Mouse (Mus musculus) urinary bladder, postnatal 14 days (tissue): Measurements from ENCODE around the gene Hgfac.

Experiments used
- DNase-seq: peaks from one replicate; pipeline ENCODE4 v3.0.0; 2021; ENCODE audit warnings: low spot score

Hgfac gene

DNA sequence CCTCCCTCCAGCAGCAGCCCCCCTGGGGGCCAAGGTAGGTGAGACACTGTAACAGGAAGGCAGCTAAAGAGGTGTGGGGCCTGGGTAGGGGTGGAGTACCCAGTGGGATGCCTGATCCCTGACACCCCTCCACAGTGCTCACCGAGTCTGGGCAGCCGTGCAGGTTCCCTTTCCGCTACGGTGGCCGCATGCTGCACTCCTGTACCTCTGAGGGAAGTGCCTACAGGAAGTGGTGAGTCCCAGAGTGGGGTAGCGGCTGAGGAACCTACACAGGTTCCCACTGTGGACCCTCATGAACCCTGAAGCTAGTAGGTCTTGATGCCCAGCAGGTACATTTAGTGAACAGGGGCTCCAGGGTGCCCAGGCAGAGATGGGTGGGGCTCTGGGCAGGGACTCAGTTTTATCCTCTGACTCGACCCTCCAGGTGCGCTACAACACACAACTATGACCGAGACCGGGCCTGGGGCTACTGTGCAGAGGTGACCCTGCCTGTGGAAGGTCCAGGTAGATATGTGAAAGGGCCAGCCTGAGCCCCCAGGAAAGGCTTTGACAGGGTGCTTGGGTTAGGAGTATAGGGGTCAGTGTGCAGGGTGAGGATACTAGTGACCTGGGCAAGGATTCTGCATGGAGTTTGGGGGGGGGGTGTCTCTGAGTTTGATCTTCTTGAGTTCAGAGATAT lies 1.3 kb downstream of the Hgfac start:
- DNase-seq = no peak

DNA sequence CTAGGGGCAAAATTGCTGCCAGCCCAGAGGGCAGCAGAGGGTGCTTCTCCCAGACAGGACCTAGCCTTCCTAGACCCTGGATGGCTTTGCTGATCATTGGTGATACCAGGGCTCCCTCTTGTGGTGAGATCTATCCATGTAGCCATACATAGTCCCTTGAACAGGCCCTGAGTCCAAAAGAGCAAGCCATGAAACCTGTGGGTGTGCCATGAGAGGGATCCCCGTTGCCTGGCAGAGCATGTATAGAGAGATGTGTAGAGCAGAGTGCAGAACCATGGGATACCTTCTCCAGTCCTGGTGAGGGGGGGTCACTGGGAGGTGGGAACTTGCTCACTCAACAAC lies 1.8 kb downstream of the Hgfac start:
- peak; percentile 83 for DNase-seq

DNA sequence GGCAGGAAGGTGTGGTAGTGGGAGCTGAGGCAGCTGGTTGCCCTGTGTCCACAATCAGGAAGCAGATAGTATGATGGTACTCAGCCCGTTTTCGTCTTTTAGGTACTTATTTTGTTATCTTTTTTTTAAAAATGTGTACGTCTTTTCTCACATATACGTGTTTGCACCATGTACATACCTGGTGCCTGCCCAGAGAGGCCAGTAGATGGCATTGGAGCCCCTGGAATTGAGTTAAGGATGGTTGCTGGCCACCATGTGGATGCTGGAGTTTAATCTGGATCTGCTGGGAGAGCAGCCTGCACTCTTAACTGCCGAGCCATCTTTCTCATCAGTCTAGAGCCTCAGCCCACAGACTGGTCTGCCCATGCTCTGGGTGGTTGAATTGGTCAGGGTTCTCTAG lies 9.2 kb downstream of the Hgfac start:
- DNase-seq = no peak

DNA sequence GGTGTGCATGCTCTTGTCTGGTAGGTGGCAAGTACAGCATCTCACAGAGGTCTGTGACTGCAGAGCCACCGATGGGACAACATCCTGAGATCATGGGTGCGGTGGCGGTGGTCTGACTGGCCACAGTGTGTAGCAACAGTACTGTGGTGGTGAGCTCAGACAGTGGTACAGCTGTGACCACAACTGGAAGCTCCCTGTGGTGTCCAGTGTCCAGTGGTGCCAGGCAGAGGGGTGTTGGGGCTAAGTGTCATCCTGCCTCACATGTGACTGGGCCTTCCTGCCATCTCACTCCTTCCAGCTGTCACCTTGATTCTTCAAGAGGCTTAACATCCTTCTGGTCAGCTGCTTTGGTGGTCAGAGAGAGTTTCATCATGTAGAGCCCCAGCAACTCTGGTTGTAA lies 13.3 kb downstream of the Hgfac start:
- no peak for DNase-seq

DNA sequence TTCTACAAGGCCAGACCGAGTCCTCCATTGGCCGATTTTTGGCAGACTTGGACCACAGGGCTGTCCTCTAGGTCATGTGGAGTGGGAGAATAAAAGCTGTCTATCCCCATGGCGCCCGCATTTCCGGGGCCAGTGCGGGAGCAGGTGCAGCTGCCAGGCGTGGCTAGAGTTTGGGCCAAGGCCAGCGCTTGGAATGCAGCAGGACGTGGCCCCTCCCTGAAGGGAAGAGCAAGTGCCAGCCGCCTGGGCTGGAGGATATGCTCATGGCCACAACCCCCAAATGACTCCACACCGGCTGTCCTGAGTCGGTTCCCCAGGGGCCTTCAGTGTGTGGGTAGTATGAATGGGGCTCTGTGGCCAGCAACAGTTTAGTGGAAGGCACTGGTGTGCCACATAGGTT lies 13.8 kb downstream of the Hgfac start:
- DNase-seq = peak; percentile 55

DNA sequence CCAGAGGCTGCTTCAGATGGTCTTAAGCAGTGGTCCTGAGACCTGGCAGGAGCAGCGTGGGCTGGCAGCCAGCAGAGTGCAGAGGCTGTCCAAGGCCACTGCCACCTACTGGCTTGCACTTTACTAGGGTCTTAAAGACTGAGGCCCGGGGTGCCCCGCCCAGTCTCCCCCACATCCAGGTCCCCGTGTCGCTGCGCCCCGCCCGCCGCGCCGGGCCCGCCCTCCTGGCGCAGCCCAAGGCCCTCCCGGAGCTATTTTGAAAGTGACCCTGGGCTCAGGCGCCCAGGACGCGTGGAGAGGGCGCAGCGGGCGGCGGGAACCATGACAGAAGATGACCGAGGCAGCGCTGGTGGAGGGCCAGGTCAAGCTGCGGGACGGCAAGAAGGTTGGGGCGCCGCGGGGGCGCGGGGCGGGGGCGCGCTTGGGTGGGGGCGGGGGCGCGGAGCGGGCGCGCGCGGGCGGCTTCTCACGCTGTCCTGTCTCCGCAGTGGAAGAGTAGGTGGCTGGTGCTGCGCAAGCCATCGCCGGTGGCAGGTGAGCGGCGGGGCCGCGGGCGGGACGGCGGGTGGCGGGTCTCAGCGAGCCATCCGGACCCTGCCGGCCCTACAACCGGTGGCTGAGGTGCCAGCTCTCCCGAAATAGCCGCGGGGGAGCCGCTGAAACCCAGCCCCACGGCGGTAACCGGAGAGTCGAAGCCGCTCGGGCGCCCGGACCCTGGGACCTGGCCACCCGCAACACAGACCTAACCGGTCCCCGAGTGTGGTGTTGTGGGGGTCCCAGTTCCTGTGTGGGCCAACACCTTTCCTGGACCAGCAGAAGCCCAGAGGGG lies 15.5 kb downstream of the Hgfac start, which contains the start of gene Dok7:
TSS of gene Dok7 (plus strand) at position 163 of the 829 bp plus-strand sequence.
- peak; percentile 31 for DNase-seq

DNA sequence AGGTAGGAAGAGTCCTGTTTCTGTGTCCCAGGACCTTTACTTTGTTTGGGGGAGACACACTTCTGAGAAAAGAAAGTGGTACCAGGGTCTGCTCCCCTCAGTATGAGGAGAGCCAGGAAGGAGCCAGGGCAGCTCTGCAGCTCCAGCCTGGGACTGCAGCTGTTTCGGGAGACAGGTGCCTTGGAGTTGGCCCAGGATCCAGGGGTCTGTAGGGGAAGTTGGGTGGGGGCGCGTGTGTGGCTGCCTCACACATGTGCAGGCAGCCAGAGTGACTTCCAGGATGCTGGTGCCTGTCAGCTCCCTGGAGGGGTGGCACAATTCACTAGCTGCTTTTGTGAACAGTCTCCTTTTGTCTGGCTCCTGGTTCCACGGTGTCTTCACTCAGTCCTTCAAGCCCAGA lies 16.3 kb downstream of the Hgfac start:
- no peak for DNase-seq

DNA sequence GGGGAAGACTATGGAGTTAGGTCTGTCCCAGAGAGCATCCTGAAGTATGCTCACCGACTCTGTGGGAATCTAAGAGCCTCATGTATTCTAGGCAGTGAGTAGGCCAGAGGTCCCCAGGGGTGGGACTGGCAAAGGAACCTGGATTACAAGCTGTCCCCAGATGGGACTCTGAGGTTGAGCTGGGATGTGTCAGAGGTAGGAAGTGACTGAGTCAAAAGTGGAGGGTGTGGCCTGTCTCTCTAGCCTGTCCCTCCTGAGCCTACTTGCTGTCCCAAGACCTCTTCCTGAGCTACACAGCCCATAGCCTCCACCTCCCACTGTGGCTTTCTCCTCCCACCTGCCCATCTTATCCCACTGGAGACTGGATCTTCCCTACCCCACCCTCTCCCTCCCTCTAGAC lies 16.9 kb downstream of the Hgfac start:
- DNase-seq = no peak

DNA sequence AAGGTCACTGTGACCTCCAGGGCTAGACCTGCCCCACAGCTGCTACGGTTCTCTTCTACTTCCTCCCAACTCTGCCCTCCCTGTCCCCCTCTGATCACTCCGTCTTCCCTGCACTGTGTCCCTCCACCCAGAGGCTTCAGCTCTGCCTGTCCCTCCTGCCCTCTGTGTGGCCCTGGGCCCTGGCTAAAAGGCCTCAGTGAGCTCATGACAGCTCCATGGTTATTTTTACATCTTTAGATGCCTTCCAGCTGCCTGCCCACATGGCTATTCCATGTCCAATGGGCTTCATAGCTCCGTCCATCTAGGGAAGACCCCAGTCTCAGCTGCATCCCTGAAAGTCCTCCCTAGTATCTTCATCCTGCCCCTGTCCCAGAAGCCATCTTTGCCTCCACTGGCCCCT lies 18.8 kb downstream of the Hgfac start:
- DNase-seq = no peak

DNA sequence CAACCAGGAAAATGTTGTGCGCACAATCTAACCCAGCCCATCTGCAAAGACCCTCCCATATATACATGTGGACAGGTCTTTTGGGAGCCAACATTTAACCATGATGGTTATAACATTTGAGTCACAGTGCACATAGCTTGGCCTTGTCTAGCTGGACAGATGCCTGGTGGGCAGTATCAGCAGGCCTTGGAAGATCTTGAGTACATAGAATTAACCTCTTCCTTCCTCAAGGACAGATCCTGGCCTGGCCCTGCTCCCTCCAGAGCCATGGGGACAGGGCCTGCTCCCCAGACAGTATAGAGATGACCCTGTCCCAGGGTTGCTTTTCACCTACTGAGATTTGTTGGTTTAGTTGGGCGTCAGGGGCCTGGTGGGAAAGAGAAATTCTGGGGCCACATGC lies 28.5 kb downstream of the Hgfac start:
- DNase-seq = no peak

DNA sequence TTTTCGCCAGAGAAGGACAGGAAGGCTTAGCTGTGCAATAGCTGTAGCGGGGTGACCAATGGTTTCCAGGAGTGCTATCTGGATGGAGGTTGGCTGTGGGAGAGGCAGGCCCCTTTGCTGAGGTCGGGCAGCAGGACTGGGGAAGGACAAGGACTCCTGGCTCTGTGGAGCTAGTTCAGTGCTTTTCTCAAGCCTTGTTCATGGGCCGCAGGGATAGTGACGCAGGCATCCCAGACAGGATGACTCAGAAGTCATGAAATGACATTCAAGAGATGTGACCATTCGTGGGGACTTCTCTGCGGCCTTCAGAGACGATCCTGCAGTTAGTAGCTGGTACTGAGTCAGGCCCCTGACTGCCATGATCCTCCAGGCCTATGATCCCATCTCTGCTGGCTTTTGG lies 29.0 kb downstream of the Hgfac start:
- DNase-seq = no peak

DNA sequence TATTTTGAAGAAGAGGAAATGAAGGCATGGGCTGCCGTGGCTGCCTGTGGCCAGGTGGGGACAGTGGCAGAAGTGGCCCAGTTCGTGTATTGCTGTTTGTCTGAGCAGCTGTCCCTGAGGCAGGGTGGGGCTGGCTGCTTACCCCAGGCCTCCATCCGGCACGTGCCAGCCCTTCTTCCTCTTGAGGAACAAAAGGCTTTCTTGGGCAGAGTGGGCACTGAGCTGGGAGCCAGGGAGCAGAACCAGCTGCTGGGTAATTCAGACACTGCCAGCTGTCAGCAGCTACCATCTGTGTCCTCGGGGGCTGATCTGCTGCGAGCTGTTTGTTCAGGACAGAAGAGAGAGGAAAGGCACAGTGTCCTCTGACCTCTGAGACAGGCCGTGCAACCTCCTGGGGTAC lies 29.6 kb downstream of the Hgfac start:
- DNase-seq = no peak

DNA sequence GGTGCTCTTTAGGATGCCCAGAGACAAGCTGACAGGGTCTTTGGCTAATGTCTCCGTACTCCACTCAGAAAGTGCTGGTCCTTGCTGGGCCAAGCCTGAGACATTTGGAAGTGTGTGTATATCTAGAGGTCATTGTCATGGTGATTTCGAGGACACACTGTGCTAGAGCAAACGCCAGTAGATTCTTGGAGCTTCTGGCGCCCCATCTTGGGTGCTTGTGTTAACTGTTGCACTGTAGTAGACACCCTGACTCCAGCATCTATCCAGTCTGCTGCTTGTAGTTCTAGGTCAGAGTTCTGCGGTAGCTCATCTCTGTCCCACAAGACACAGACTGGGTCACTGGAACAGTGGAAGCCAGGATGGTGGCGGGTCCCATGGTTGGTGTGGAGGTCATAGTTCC lies 30.5 kb downstream of the Hgfac start:
- DNase-seq = no peak

DNA sequence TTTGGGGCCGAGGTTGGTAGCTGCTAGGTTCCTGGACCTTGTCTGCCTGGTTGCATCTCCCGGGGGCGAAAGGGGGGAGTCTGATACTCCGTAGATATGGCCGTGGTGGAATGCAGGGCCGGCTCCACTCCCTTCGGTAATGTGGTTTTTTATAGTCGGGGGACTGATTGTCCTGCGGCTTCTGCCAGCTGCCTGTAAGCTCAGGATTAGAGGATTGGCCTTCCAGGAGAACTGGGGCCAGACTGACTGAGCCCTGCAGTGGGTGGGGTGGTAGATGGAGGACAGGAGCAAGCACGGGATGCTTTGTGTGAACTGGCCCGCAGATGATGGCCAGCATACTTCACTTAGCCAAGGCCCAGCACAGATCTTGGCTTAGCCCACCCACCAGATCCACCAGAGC lies 31.9 kb downstream of the Hgfac start:
- no peak for DNase-seq

DNA sequence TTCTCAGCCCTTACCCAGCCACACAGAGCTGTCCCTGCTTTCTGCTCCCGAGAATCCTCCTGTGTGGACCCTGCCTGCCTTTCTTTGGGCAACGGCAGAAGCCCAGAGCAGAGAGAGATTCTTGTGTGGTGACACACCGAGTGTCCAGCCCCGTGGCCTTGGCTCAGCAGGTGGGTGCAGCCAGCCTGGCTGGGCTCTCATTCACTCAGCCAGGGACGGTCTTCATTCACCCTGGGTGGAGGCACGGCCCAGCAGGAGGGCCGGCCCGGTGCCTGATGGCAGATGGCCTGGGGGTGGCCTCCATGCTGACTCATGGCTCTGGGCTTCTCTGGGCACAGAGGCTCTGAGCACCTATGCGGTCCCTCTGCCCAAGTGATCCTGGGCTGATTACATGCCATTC lies 32.7 kb downstream of the Hgfac start:
- peak; percentile 47 for DNase-seq

DNA sequence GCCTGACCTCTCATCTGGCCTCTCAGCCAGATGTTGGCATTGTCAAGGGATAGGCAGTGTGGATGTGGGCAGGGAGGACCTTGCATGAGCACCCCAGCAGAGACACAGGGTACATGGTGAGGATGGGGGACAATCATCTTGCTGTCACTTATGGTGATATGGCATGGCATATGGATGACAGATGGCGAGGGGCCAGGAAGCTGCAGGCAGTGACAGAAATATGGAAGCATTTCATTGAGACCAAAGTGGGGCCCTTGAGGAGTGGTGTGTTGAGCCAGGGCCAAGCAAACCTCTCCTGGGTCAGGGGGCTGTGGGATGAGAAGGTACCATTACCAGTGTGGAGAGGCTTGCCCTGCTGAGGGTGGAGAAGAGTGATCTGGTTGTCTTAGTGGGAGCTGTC lies 35.1 kb downstream of the Hgfac start:
- DNase-seq = no peak

DNA sequence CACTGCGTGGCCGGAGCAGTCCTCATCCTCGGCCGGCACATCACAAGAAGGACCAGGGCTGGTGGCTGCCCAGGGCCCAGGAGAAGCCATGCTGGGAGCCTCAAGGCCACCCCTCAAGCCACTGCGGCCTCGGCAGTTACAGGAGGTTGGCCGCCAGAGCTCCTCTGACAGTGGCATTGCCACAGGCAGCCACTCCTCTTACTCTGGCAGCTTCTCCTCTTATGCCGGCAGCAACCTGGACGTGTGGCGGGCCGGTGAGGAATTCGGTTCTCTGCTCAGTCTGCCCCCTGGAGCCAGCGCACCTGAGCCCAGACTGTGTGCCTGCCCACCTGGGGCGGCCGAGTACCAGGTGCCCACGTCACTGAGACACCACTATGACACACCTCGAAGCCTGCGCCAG lies 37.8 kb downstream of the Hgfac start:
- no peak for DNase-seq

DNA sequence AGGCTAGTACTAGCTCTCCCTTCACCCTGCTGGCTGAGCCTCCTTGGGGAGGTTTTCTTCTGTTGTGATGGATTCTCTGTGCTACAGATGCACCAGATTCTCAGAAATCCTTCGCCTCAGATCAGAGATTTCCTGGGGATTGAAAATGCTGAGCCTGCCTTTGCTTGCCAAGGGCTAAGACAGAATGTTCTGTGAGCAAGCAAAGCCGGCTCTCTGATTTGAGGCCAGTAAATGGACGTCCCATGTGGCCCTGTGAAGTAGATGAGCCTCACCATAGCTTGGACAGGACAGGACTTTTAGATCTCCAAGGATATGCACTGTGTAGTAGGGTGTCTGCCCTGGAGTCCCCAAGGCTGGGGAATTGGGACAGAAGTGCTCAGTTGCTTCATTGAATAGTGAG lies 43.6 kb downstream of the Hgfac start:
- DNase-seq = no peak

DNA sequence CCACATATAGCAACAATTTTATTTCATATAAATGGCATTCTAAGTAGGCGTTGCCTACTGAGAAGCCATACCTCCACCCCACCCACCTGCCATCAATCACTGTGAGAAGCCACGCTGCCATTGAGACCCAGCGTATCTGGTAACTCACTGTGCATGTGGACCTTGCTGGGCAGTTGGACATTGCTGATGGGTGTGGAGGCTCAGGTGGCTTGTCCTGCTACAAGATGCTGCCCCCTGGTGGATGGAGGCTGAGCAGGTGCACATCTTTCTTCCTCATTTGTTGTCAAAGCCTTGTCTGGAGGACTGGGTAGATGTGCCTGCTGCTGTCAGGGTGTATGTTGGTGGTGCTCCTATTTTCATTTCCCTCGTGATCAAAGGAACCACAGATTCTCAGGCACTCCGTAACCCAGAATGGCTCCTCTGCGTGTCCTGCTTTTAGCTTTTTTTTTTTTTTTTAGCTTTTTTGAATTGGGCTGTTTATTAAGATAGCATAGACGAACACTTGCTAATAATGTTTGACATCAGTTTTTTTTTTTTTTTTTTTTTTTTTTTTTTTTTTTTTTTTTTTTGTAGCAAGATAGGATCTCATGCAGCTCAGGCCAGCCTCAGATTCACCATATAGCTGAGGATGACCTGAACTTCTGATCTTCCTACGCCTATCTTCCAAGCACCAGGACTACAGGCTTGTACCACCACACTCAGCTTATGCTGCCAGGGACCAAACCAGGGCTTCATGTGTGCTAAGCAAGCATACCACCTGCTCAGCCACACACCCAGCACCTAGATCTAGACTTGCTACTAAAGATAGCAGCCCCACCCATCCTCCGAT lies 47.7 kb downstream of the Hgfac start:
- DNase-seq = peak; percentile 79

DNA sequence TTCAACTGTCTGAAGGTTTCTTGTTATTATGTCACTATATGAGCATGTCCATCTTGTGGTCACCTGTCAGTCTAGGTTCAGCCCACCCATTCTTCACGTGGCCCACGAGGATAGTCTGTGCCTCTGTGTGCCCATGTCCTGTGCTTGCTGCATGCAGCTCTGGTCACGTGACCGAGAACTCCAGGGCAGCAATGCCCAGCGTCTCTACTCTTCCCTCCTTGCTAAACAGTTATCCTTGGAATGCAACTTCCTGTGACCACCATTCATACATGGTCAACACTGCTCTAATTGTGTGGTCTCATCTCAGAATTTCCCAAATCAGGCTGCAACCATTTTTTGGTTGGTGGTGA lies 48.3 kb downstream of the Hgfac start:
- DNase-seq = no peak

DNA sequence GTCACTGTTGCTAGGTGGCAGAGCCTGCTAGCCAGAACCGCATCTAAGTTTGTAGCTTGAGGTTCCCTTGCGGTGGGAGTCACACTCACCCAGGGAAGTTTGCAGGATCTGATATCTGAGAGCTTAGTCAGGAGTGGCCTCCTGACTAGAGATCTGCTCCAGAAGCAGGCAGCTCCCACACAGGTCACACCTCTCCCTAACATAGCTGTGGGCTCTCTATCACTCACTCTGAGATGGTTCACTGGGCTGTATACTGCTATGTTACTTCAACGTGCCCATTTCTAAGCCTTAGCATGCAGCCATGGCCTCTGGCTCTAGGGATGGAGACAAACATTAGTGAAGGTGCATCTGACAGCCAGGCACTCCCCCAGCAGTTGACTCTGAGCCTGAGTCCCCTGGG lies 50.3 kb downstream of the Hgfac start:
- no peak for DNase-seq
